Mouse (Mus musculus): ENCODE results near the gene Wdr5. TPM values are rescaled to one million over a fixed set of nuclear protein-coding genes. Genes with fewer than 3 reads are reported as not detected.

The Wdr5 gene
- total RNA-seq, 2 experiments from 2014 or later = 46.1 to 50.4 TPM

Other genes with a start within 250 kb of the Wdr5 start
- gene Vav2, start 88.1 kb upstream of the Wdr5 start, total RNA-seq (2021) = 10 to 100 TPM; 30.9 to 34.5 TPM
- 1 to 10 TPM; 7.7 to 7.8 TPM for gene Brd3os, start 72.8 kb upstream of the Wdr5 start, total RNA-seq (2021)
- gene Brd3, start 7.5 kb upstream of the Wdr5 start, total RNA-seq (2021) = 100 to 1,000 TPM; 133 to 136 TPM
- gene Rxra, start 161.3 kb downstream of the Wdr5 start, total RNA-seq (2021) = 10 to 100 TPM; 58.4 to 59.3 TPM

Measured in adrenal gland, postnatal 4 days (tissue).